Mouse (Mus musculus): ENCODE results near the gene Sec1.

Sec1 gene

GRCm38 (mm10) chr7:45693921-45694591 lies at the start of gene Sec1:
TSS of gene Sec1 (minus strand) at chr7:45694402.
- no peak for DNase-seq (ENCODE audit: low spot score)

- DNase-seq (ENCODE audit: low spot score): no peak
These were observed 48.1 kb upstream of the Sec1 start for GRCm38 (mm10) chr7:45742338-45742737.

GRCm38 (mm10) chr7:45741777-45742176 lies 47.6 kb upstream of the Sec1 start:
- no peak for DNase-seq (ENCODE audit: low spot score)

GRCm38 (mm10) chr7:45741308-45741707 lies 47.1 kb upstream of the Sec1 start:
- DNase-seq (ENCODE audit: low spot score): no peak

- DNase-seq (ENCODE audit: low spot score): no peak
These were observed 45.6 kb upstream of the Sec1 start for GRCm38 (mm10) chr7:45739820-45740219.

GRCm38 (mm10) chr7:45739162-45739763 lies 45.1 kb upstream of the Sec1 start:
- peak; percentile 84 for DNase-seq (ENCODE audit: low spot score)

GRCm38 (mm10) chr7:45733477-45733876 lies 39.3 kb upstream of the Sec1 start:
- DNase-seq (ENCODE audit: low spot score): no peak

GRCm38 (mm10) chr7:45730727-45731431 lies 36.7 kb upstream of the Sec1 start:
- DNase-seq (ENCODE audit: low spot score): peak; percentile 78

GRCm38 (mm10) chr7:45727625-45728024 lies 33.4 kb upstream of the Sec1 start:
- no peak for DNase-seq (ENCODE audit: low spot score)

GRCm38 (mm10) chr7:45726419-45726818 lies 32.2 kb upstream of the Sec1 start:
- DNase-seq (ENCODE audit: low spot score): no peak

- no peak for DNase-seq (ENCODE audit: low spot score)
These were observed 31.5 kb upstream of the Sec1 start, which contains the start of gene Spaca4 for GRCm38 (mm10) chr7:45725713-45726112. TSS of gene Spaca4 (minus strand) at chr7:45725813.

GRCm38 (mm10) chr7:45725151-45725550 lies 30.9 kb upstream of the Sec1 start:
- DNase-seq (ENCODE audit: low spot score): no peak

GRCm38 (mm10) chr7:45723781-45724180 lies 29.6 kb upstream of the Sec1 start:
- DNase-seq (ENCODE audit: low spot score): no peak

GRCm38 (mm10) chr7:45723301-45723700 lies 29.1 kb upstream of the Sec1 start:
- no peak for DNase-seq (ENCODE audit: low spot score)

- DNase-seq (ENCODE audit: low spot score): no peak
These were observed 28.1 kb upstream of the Sec1 start for GRCm38 (mm10) chr7:45722348-45722713.

GRCm38 (mm10) chr7:45721642-45722347 lies 27.6 kb upstream of the Sec1 start:
- DNase-seq (ENCODE audit: low spot score): no peak

GRCm38 (mm10) chr7:45721234-45721571 lies 27.0 kb upstream of the Sec1 start:
- DNase-seq (ENCODE audit: low spot score): no peak

- no peak for DNase-seq (ENCODE audit: low spot score)
These were observed 26.4 kb upstream of the Sec1 start, which contains the start of gene Fam83e for GRCm38 (mm10) chr7:45720413-45721233. TSS of gene Fam83e (plus strand) at chr7:45721212.

- DNase-seq (ENCODE audit: low spot score): no peak
These were observed 25.7 kb upstream of the Sec1 start for GRCm38 (mm10) chr7:45719738-45720412.

GRCm38 (mm10) chr7:45719180-45719579 lies 25.0 kb upstream of the Sec1 start:
- DNase-seq (ENCODE audit: low spot score): no peak

- peak; percentile 37 for DNase-seq (ENCODE audit: low spot score)
These were observed 24.1 kb upstream of the Sec1 start for GRCm38 (mm10) chr7:45718331-45718730.

Measured in embryo, embryonic 10 days (tissue).